In the genomic region with DNA sequence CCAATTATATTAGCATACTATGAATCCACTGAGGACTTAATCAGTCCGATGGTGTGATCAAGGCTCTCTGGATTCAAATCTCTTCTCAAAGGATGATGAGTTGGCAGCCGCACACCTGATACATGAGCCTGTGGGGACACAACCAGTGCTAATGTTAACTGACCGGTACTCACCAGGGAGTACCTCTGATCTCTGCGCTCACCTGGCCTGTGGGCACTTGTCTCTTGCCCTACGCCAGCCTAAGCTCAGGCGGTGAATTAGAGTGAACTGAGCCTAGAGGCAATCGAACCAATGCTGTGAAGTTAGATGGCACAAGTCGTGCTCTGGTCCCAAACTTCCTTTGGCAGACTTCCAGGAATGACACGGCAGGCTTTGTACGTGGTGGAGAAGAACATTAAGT, we compare ENCODE assay signal across 19 mouse cellular contexts. TPM values are rescaled to one million over a fixed set of nuclear protein-coding genes. Genes with fewer than 3 reads are reported as not detected.
"Had no signal": no experiment of that assay in that cellular context is flagged by ENCODE, and none has a peak within 500 bp of the region (broad histone marks: within the 10 kb centered on the region; RNA-seq: fewer than 3 reads in every experiment).

No protein-coding gene starts in this region.

- H3K9me3 ChIP-seq: liver, embryonic 13.5 days; midbrain, embryonic 10.5 days; midbrain, embryonic 13.5 days; neural tube, embryonic 12.5 days; neural tube, embryonic 15.5 days had no signal

- H3K36me3 ChIP-seq: liver, embryonic 13.5 days; midbrain, embryonic 10.5 days; midbrain, embryonic 13.5 days; neural tube, embryonic 12.5 days; neural tube, embryonic 15.5 days had no signal

- H3K4me3 ChIP-seq: layer of hippocampus, adult 2 months; left cerebral cortex, adult 2 months; liver, embryonic 13.5 days; midbrain, embryonic 10.5 days; midbrain, embryonic 13.5 days; neural tube, embryonic 12.5 days; neural tube, embryonic 15.5 days had no signal

- DNase-seq: kidney, adult 2 months; kidney, postnatal 25 days; layer of hippocampus, postnatal 36 days; liver, embryonic 13.5 days; lung, adult 2 months; lung, postnatal 10 days; lung, postnatal 36 days; thymus, postnatal 25 days had no signal

- H3K27ac ChIP-seq: kidney, postnatal 0 days; layer of hippocampus, adult 2 months; left cerebral cortex, adult 2 months; liver, embryonic 13.5 days; midbrain, embryonic 10.5 days; midbrain, embryonic 13.5 days; neural tube, embryonic 12.5 days; neural tube, embryonic 15.5 days had no signal

- H3K4me2 ChIP-seq: liver, embryonic 13.5 days; midbrain, embryonic 13.5 days; neural tube, embryonic 12.5 days; neural tube, embryonic 15.5 days had no signal

- H3K9ac ChIP-seq: liver, embryonic 13.5 days; midbrain, embryonic 13.5 days; neural tube, embryonic 12.5 days; neural tube, embryonic 15.5 days had no signal

- H3K27me3 ChIP-seq: liver, embryonic 13.5 days; megakaryocyte, embryonic 14.5 days; midbrain, embryonic 13.5 days; neural tube, embryonic 12.5 days; neural tube, embryonic 15.5 days had no signal

- ATAC-seq: intestine, postnatal 0 days; midbrain, embryonic 13.5 days had no signal

- H3K4me1 ChIP-seq: liver, embryonic 13.5 days; megakaryocyte, embryonic 14.5 days; midbrain, embryonic 10.5 days; midbrain, embryonic 13.5 days; neural tube, embryonic 12.5 days; neural tube, embryonic 15.5 days had no signal

RNA-seq across cellular contexts. Expression of a gene that starts 9.4 kb away (rescaled TPM):
- polyA plus RNA-seq: liver, adult 2 months; spleen, adult 2 months had no signal
